Mouse (Mus musculus): Measurements from ENCODE around the gene Nsg1. TPM values are rescaled to one million over a fixed set of nuclear protein-coding genes. Genes with fewer than 3 reads are reported as not detected.

Nsg1 gene
- polyA plus RNA-seq, 1 experiment = 1.0 TPM

GRCm38 (mm10) chr5:38129339-38129738 is 30.4 kb downstream of the Nsg1 start:
- no peaks in the 10 kb centered on the region for H3K4me1 ChIP-seq (ENCODE audit: control insufficient read depth, insufficient read depth, low read length)
- TF ChIP-seq CTCF (IDR thresholded peaks at IDR 0.05; ENCODE audit: low read depth, low read length) (no peak), EP300 (IDR thresholded peaks at IDR 0.05; ENCODE audit: insufficient read depth, low read depth, low read length) (no peak), POLR2A (IDR thresholded peaks at IDR 0.05; ENCODE audit: insufficient read depth, low read length) (no peak)

GRCm38 (mm10) chr5:38126519-38127306 is 33.0 kb downstream of the Nsg1 start:
- no peaks in the 10 kb centered on the region for H3K27me3 ChIP-seq (ENCODE audit: control insufficient read depth, insufficient read depth, low read length, poor library complexity, severe bottlenecking)
- no peak overlapping the region for H3K9ac ChIP-seq (ENCODE audit: low read depth, poor library complexity, severe bottlenecking)
- TF ChIP-seq POLR2A (IDR thresholded peaks at IDR 0.05; ENCODE audit: insufficient read depth, low read length) (no peak), CTCF (IDR thresholded peaks at IDR 0.05; ENCODE audit: low read depth, low read length) (no peak), EP300 (IDR thresholded peaks at IDR 0.05; ENCODE audit: insufficient read depth, low read depth, low read length) (no peak)
- no peaks in the 10 kb centered on the region for H3K9me3 ChIP-seq (replicated peaks; ENCODE audit: control insufficient read depth, insufficient read depth, low read length, poor library complexity, severe bottlenecking)
- no peaks in the 10 kb centered on the region for H3K4me1 ChIP-seq (ENCODE audit: control insufficient read depth, insufficient read depth, low read length)
- no peaks in the 10 kb centered on the region for H3K36me3 ChIP-seq (ENCODE audit: control insufficient read depth, insufficient read depth, low read length, poor library complexity, severe bottlenecking)
- no peak overlapping the region for H3K4me3 ChIP-seq (ENCODE audit: low read depth, low read length)
- no peak overlapping the region for H3K27ac ChIP-seq (ENCODE audit: insufficient read depth, low read length)

More at GRCm38 (mm10) chr5:38129339-38129738, 30.4 kb downstream of the Nsg1 start:
- Histone ChIP-seq H3K9me3 (replicated peaks; ENCODE audit: control insufficient read depth, insufficient read depth, low read length, poor library complexity, severe bottlenecking) (no peaks in the 10 kb centered on the region), H3K36me3 (ENCODE audit: control insufficient read depth, insufficient read depth, low read length, poor library complexity, severe bottlenecking) (no peaks in the 10 kb centered on the region), H3K9ac (ENCODE audit: low read depth, poor library complexity, severe bottlenecking) (no peak overlapping the region), H3K27me3 (ENCODE audit: control insufficient read depth, insufficient read depth, low read length, poor library complexity, severe bottlenecking) (no peaks in the 10 kb centered on the region), H3K27ac (ENCODE audit: insufficient read depth, low read length) (no peak overlapping the region), H3K4me3 (ENCODE audit: low read depth, low read length) (no peak overlapping the region)

- TF ChIP-seq POLR2A (IDR thresholded peaks at IDR 0.05; ENCODE audit: insufficient read depth, low read length) (no peak), EP300 (IDR thresholded peaks at IDR 0.05; ENCODE audit: insufficient read depth, low read depth, low read length) (no peak), CTCF (IDR thresholded peaks at IDR 0.05; ENCODE audit: low read depth, low read length) (no peak)
- H3K4me1 ChIP-seq (ENCODE audit: control insufficient read depth, insufficient read depth, low read length) = no peaks in the 10 kb centered on the region
- no peaks in the 10 kb centered on the region for H3K36me3 ChIP-seq (ENCODE audit: control insufficient read depth, insufficient read depth, low read length, poor library complexity, severe bottlenecking)
- no peak overlapping the region for H3K4me3 ChIP-seq (ENCODE audit: low read depth, low read length)
- no peaks in the 10 kb centered on the region for H3K27me3 ChIP-seq (ENCODE audit: control insufficient read depth, insufficient read depth, low read length, poor library complexity, severe bottlenecking)
- H3K27ac ChIP-seq (ENCODE audit: insufficient read depth, low read length) = no peak overlapping the region
- H3K9ac ChIP-seq (ENCODE audit: low read depth, poor library complexity, severe bottlenecking) = no peak overlapping the region
- no peaks in the 10 kb centered on the region for H3K9me3 ChIP-seq (replicated peaks; ENCODE audit: control insufficient read depth, insufficient read depth, low read length, poor library complexity, severe bottlenecking)
These were observed 38.0 kb downstream of the Nsg1 start for GRCm38 (mm10) chr5:38121699-38122098.

GRCm38 (mm10) chr5:38119268-38119667 is 40.4 kb downstream of the Nsg1 start:
- Histone ChIP-seq H3K9me3 (replicated peaks; ENCODE audit: control insufficient read depth, insufficient read depth, low read length, poor library complexity, severe bottlenecking) (no peaks in the 10 kb centered on the region), H3K4me1 (ENCODE audit: control insufficient read depth, insufficient read depth, low read length) (no peaks in the 10 kb centered on the region), H3K4me3 (ENCODE audit: low read depth, low read length) (no peak overlapping the region), H3K27ac (ENCODE audit: insufficient read depth, low read length) (no peak overlapping the region), H3K27me3 (ENCODE audit: control insufficient read depth, insufficient read depth, low read length, poor library complexity, severe bottlenecking) (no peaks in the 10 kb centered on the region), H3K9ac (ENCODE audit: low read depth, poor library complexity, severe bottlenecking) (no peak overlapping the region), H3K36me3 (ENCODE audit: control insufficient read depth, insufficient read depth, low read length, poor library complexity, severe bottlenecking) (no peaks in the 10 kb centered on the region)
- TF ChIP-seq POLR2A (IDR thresholded peaks at IDR 0.05; ENCODE audit: insufficient read depth, low read length) (no peak), EP300 (IDR thresholded peaks at IDR 0.05; ENCODE audit: insufficient read depth, low read depth, low read length) (no peak), CTCF (IDR thresholded peaks at IDR 0.05; ENCODE audit: low read depth, low read length) (no peak)

- H3K4me1 ChIP-seq (ENCODE audit: control insufficient read depth, insufficient read depth, low read length) = no peaks in the 10 kb centered on the region
- no peaks in the 10 kb centered on the region for H3K36me3 ChIP-seq (ENCODE audit: control insufficient read depth, insufficient read depth, low read length, poor library complexity, severe bottlenecking)
These were observed 42.7 kb downstream of the Nsg1 start for GRCm38 (mm10) chr5:38117056-38117455.

GRCm38 (mm10) chr5:38114526-38114925 is 45.2 kb downstream of the Nsg1 start:
- H3K36me3 ChIP-seq (ENCODE audit: control insufficient read depth, insufficient read depth, low read length, poor library complexity, severe bottlenecking) = no peaks in the 10 kb centered on the region
- no peaks in the 10 kb centered on the region for H3K27me3 ChIP-seq (ENCODE audit: control insufficient read depth, insufficient read depth, low read length, poor library complexity, severe bottlenecking)
- H3K9ac ChIP-seq (ENCODE audit: low read depth, poor library complexity, severe bottlenecking) = no peak overlapping the region
- TF ChIP-seq EP300 (IDR thresholded peaks at IDR 0.05; ENCODE audit: insufficient read depth, low read depth, low read length) = no peak
- TF ChIP-seq CTCF (IDR thresholded peaks at IDR 0.05; ENCODE audit: low read depth, low read length) = no peak
- no peak for TF ChIP-seq POLR2A (IDR thresholded peaks at IDR 0.05; ENCODE audit: insufficient read depth, low read length)
- no peak overlapping the region for H3K27ac ChIP-seq (ENCODE audit: insufficient read depth, low read length)
- H3K4me1 ChIP-seq (ENCODE audit: control insufficient read depth, insufficient read depth, low read length) = no peaks in the 10 kb centered on the region
- no peaks in the 10 kb centered on the region for H3K9me3 ChIP-seq (replicated peaks; ENCODE audit: control insufficient read depth, insufficient read depth, low read length, poor library complexity, severe bottlenecking)
- no peak overlapping the region for H3K4me3 ChIP-seq (ENCODE audit: low read depth, low read length)

More at GRCm38 (mm10) chr5:38117056-38117455, 42.7 kb downstream of the Nsg1 start:
- H3K4me3 ChIP-seq (ENCODE audit: low read depth, low read length) = no peak overlapping the region
- H3K9ac ChIP-seq (ENCODE audit: low read depth, poor library complexity, severe bottlenecking) = no peak overlapping the region
- no peaks in the 10 kb centered on the region for H3K27me3 ChIP-seq (ENCODE audit: control insufficient read depth, insufficient read depth, low read length, poor library complexity, severe bottlenecking)
- H3K9me3 ChIP-seq (replicated peaks; ENCODE audit: control insufficient read depth, insufficient read depth, low read length, poor library complexity, severe bottlenecking) = no peaks in the 10 kb centered on the region
- TF ChIP-seq EP300 (IDR thresholded peaks at IDR 0.05; ENCODE audit: insufficient read depth, low read depth, low read length) (no peak), POLR2A (IDR thresholded peaks at IDR 0.05; ENCODE audit: insufficient read depth, low read length) (no peak), CTCF (IDR thresholded peaks at IDR 0.05; ENCODE audit: low read depth, low read length) (no peak)
- H3K27ac ChIP-seq (ENCODE audit: insufficient read depth, low read length) = no peak overlapping the region
